Mouse (Mus musculus) testis, adult 10 weeks (tissue): ENCODE measurements around the gene Ctu2. TPM values are rescaled to one million over a fixed set of nuclear protein-coding genes. Genes with fewer than 3 reads are reported as not detected.

Experiments
- polyA plus RNA-seq: library from polyadenylated mRNA; stranded (reverse); fragments of 350-450 nt; fragmentation: Illumina TruSeq; extraction: RNeasy Lipid Tissue Mini Kit (QIAGEN cat#74804); gene quantifications from one replicate; pipeline ENCODE4 v1.2.3, GENCODE M21; 2014; ENCODE audit warnings: low read depth, low replicate concordance

Ctu2 gene
- 0.27 TPM for polyA plus RNA-seq

DNA sequence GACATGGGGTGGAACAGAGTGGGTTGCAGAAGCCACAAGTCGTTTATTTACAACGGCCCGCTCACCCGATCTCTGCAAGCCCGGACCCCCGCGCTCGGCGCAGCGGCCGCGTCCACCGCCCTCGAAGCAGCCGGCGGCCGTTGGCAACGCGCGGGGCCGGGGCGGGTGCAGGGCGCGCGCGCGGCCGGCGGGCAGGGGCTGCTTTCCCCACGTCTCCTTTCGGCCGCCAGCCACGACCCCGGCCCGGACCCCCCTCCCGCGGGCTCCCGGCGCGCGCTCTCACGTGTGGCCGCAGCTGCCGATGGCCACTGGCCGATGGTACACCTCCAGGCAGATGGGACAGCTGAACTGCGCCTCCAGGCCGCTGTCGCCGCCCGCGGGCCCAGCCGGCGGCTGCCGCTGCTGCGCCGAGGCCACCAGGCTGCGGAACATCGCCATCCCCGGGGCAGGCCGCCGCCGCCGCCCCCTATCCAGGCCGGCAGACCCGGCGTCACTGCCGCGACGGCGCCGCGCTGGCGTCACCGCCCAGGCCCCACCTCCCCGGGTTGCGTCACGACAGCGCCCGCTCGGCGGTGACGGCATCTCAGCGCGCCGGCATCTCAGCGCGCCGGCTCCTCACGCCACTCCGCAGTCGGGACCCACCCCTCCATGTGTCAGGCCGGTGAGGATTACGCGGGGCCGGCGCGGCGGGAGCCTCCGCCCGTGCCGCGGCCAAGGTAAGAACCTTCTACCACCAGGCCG, at the start of gene Ctu2, which contains the start of gene Rnf166:
Gene Ctu2 (plus strand): TSS at position 564 of the 741 bp plus-strand sequence.
Gene Rnf166 (minus strand): TSS at position 485 of the 741 bp plus-strand sequence.

DNA sequence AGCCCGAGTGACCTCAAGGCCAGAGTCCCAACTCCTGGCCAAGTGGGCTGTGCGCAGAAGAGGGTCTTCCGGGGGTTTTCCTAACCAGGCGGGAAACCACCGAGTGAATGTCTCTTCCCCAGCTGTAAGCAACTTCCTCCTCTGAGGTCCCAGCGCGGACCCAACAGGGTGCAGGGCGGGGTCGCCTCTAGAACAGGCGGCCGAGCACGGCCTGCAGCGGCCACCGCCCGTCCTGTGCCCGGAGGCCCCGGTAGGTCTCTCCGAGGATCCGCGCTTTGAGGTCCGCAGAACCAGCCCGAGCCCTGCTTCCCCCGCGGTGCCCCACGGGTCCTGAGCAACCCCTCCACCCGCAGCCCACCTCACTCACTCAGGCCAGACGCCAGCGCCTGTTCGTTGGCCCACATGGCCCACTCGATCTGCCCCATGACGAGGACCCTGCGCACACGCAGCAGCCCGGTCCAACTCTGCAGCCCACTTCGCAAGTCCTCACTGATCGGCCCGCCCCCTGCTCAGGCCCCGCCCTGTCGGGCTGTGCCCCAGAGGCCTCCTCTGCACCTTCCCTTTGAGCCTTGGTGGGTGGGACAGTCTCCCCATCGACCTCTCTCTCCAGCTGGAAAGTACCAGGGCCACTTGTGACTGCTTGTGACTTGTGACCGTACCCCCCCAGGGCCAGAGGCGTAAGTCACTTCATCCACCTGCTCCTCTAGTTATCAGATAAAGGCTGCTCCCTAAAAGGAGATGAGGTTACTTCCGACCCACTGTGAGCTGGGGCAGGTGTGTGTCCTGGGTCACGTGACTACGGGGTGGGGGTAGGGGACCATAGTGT, 43.3 kb upstream of the Ctu2 start, which contains the start of gene Cyba:
Gene Cyba (minus strand): TSS at position 488 of the 826 bp plus-strand sequence.

DNA sequence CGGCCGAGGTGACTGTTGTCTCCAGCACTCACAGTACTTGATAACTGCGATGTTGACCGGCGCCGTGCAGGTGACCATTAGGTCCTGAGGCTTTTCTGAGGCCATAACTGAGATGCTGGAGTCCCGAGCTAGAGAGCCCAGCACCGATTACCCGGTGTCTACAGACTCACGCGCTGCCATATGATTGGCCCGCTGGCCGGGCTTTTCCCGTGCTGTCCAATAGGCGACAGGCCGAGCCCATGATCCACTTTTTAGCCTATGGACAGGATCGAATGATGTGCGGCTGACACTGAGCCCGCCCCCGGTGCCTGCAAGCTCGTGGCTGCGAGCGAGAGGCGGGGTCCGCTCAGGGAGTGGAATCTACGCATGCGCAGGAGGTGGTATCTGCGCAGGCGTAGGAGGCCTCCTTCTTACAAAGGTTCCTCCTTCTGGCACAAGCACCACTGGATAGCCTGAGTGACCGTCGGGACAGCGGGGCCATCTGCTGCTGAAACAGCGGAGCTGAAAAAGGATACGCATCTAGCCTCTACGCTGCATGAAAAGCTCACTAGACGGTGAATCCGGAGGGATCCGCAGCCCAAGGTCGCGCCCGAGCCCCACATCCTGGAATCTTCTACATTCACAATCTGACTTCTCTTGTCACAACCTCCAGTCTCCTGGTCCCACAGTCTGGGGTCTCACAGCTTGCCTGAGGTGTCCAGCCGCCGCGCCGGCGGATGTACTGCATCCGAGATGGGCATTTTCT, 32.5 kb upstream of the Ctu2 start, which contains the start of gene Mvd:
Gene Mvd (minus strand): TSS at position 161 of the 745 bp plus-strand sequence.

DNA sequence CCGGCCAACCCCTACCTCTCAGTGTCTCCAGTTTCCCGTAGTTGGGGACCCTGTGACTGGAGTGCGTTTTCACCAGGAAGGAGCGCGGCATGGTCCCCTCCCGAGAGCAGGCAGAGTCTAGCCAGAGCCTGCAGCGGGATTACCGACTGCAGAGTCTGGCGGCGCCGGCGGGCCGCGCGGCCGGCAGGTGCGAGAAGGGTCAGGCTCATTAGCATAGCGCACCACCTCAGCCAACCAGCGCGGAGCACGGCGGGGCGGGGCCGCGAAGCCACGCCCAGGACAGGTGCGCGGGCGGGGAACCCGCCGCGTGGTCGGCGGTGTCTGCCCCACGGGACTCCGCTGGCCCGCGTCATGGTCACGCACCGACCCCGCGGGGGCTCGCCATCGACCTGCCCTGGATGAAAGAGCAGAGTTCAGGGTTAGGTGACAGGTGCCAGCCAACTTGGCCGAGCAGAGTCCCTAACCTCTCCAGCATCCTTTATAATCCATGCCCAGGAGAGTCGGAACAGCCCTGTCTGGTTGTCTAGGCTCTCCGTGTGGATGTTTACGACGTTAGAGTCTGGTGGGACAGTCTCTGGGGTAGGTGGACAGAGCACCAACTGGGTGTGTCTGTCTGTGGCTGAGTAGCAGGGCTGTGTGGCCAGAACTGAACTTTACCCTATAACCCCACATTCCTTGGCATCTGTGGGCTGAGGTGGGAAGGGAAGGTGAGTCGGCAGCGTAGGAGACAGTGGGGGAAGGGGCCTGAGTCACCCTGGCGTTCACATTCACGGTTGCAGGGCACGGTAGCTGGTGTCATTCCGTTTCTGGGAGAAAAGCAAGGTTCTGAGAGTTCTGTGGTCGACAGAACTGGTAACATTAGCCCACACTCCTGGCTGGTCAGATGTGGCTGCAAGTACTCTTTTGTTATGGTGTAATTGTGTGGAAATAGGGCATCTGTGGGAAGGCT, 15.1 kb upstream of the Ctu2 start, which contains the start of gene Snai3:
Gene Snai3 (minus strand): TSS at position 210 of the 949 bp plus-strand sequence.

Other genes starting within 250 kb of the Ctu2 start
- not detected for gene Zfpm1, start 194.0 kb upstream of the Ctu2 start, polyA plus RNA-seq
- gene Trhr2, start 115.4 kb upstream of the Ctu2 start, polyA plus RNA-seq: not detected
- gene Zc3h18, start 99.5 kb upstream of the Ctu2 start, polyA plus RNA-seq: 10.9 TPM
- not detected for gene Il17c, start 54.1 kb upstream of the Ctu2 start, polyA plus RNA-seq
- gene Cyba, start 43.2 kb upstream of the Ctu2 start, polyA plus RNA-seq: not detected
- gene Mvd, start 32.7 kb upstream of the Ctu2 start, polyA plus RNA-seq: not detected
- gene Snai3, start 15.4 kb upstream of the Ctu2 start, polyA plus RNA-seq: 0.17 TPM
- 26.4 TPM for gene Rnf166, start 79 bp upstream of the Ctu2 start, polyA plus RNA-seq
- 0.50 TPM for gene Piezo1, start 75.2 kb downstream of the Ctu2 start, polyA plus RNA-seq
- gene Cdt1, start 91.9 kb downstream of the Ctu2 start, polyA plus RNA-seq: 0.59 TPM
- gene Aprt, start 100.8 kb downstream of the Ctu2 start, polyA plus RNA-seq: 4.8 TPM
- gene Galns, start 135.3 kb downstream of the Ctu2 start, polyA plus RNA-seq: 0.53 TPM
- 10.4 TPM for gene Trappc2l, start 135.5 kb downstream of the Ctu2 start, polyA plus RNA-seq
- not detected for gene Pabpn1l, start 146.6 kb downstream of the Ctu2 start, polyA plus RNA-seq
- gene Cbfa2t3, start 223.0 kb downstream of the Ctu2 start, polyA plus RNA-seq: 0.11 TPM